Mouse (Mus musculus) small intestine, adult 2 months (tissue): ENCODE measurements around the gene Odf3l1.

Source experiments
- CTCF ChIP-seq: fragments of 200-500 bp; IDR thresholded peaks from 2 replicates; pipeline ENCODE4 v1.5.1; 2012; ENCODE audit warnings: low read depth, mild to moderate bottlenecking, control low read depth, inconsistent platforms, low read length, moderate library complexity, mixed read lengths; ENCODE audit not compliant: insufficient replicate concordance, insufficient read length; ENCODE audit errors: extremely low read depth
- POLR2A ChIP-seq: fragments of 200-500 bp; IDR thresholded peaks from 2 replicates; pipeline ENCODE4 v1.6.1; 2012; ENCODE audit warnings: low read depth, mild to moderate bottlenecking, control low read depth, inconsistent platforms, low read length, moderate library complexity

GRCm38 (mm10) chr9:56830162-56830561 is 34.3 kb downstream of the Odf3l1 start:
- TF ChIP-seq CTCF: no peak
- TF ChIP-seq POLR2A: no peak
